Mouse (Mus musculus) forebrain, embryonic 11.5 days (tissue): Measurements from ENCODE around the gene Racgap1. TPM values are rescaled to one million over a fixed set of nuclear protein-coding genes. Genes with fewer than 3 reads are reported as not detected.

ENCODE experiments used
- ATAC-seq: fragments of 200-750 bp; cut with Nextera tagmentation; replicated peaks from 2 replicates; pipeline ENCODE4 v1.8.0; 2017; ENCODE audit warnings: moderate TSS enrichment; ENCODE audit not compliant: low FRiP score
- DNase-seq: peaks from one replicate; pipeline ENCODE4 v3.0.0-alpha.2; 2017; ENCODE audit warnings: low spot score
- H3K27ac ChIP-seq: fragments of 300-500 bp; sonication (generic); 2 replicates; pipeline ENCODE4 v1.5.1; 2014; ENCODE audit warnings: low read depth, low read length
- H3K27me3 ChIP-seq: fragments of 300-500 bp; sonication (generic); 2 replicates; pipeline ENCODE4 v1.6.1; 2014; ENCODE audit warnings: mild to moderate bottlenecking, low read length, mixed read lengths; ENCODE audit not compliant: control insufficient read depth, insufficient read depth
- H3K36me3 ChIP-seq: fragments of 300-500 bp; sonication (generic); 2 replicates; pipeline ENCODE4 v1.6.1; 2014; ENCODE audit warnings: mild to moderate bottlenecking, low read length, moderate library complexity, mixed read lengths; ENCODE audit not compliant: control insufficient read depth, insufficient read depth
- H3K4me1 ChIP-seq: fragments of 300-500 bp; sonication (generic); replicated peaks from 2 replicates; pipeline ENCODE4 v1.6.1; 2014; ENCODE audit warnings: low read length, mixed read lengths; ENCODE audit not compliant: control insufficient read depth, insufficient read depth
- H3K4me2 ChIP-seq: fragments of 300-500 bp; sonication (generic); 2 replicates; pipeline ENCODE4 v1.6.1; 2014; ENCODE audit warnings: low read depth, mild to moderate bottlenecking, low read length, moderate library complexity, mixed read lengths; ENCODE audit not compliant: severe bottlenecking
- H3K4me3 ChIP-seq: fragments of 300-500 bp; sonication (generic); 2 replicates; pipeline ENCODE4 v1.5.1; 2014; ENCODE audit warnings: low read depth, low read length
- H3K9ac ChIP-seq: fragments of 300-500 bp; sonication (generic); 2 replicates; pipeline ENCODE4 v1.6.1; 2014; ENCODE audit warnings: low read length
- H3K9me3 ChIP-seq: fragments of 300-500 bp; sonication (generic); 2 replicates; pipeline ENCODE4 v1.6.1; 2016; ENCODE audit warnings: low read length, mixed read lengths; ENCODE audit not compliant: control insufficient read depth
- WGBS: fragments of 180-500 bp; shearing (Covaris S2); extraction: QIAGEN DNeasy Blood & Tissue Kit; methylation state at CpG from one replicate; pipeline ENCODE4 v1.1.7; 2014; 5-methylcytosine and 5-hydroxymethylcytosine counted together
- polyA plus RNA-seq: library from polyadenylated mRNA; unstranded; fragments of >200 nt; fragmentation: Nextera tagmentation; extraction: Ambion mirVana; gene quantifications from 2 replicates; pipeline ENCODE4 v1.2.1, GENCODE M21; 2014

The Racgap1 gene
- polyA plus RNA-seq, 1 experiment from 2014 or later = 217 TPM

GRCm38 (mm10) chr15:99670154-99670821 is 18.8 kb upstream of the Racgap1 start, which contains the start of gene Asic1:
Gene Asic1, plus strand, starts transcription at chr15:99670368.
- H3K4me1 ChIP-seq = peaks cover 12% of the 10 kb centered on the region; the same call in 1 of the 2 replicates
- peaks cover 33% of the 10 kb centered on the region for H3K27me3 ChIP-seq
- DNase-seq (peak; percentile 77), ATAC-seq (peak; percentile 74)
- H3K9ac ChIP-seq = peak within 1 kb of the TSS; percentile 80
- 0 out of 2 replicates have a peak within 1 kb of the TSS, but pooled peaks have one; percentile 4 for H3K27ac ChIP-seq
- H3K9me3 ChIP-seq = no peaks in the 10 kb centered on the region
- peak within 1 kb of the TSS; percentile 97 for H3K4me2 ChIP-seq
- H3K4me3 ChIP-seq = peak within 1 kb of the TSS; percentile 53
- no peaks in the 10 kb centered on the region for H3K36me3 ChIP-seq
- WGBS = 1% methylated on average over 45 of the region's 74 CpGs

GRCm38 (mm10) chr15:99669392-99669791 is 17.9 kb upstream of the Racgap1 start:
- peak; percentile 62 for DNase-seq
- H3K9ac ChIP-seq = no peak overlapping the region
- no peak overlapping the region for H3K4me3 ChIP-seq
- WGBS = 0% methylated on average over 1 of the region's 1 CpGs
- no peak overlapping the region for H3K27ac ChIP-seq
- H3K9me3 ChIP-seq = no peaks in the 10 kb centered on the region
- no peaks in the 10 kb centered on the region for H3K36me3 ChIP-seq
- ATAC-seq = peak; percentile 35; the same call in 1 of the 2 replicates
- H3K27me3 ChIP-seq = peaks cover 35% of the 10 kb centered on the region
- H3K4me2 ChIP-seq = no peak overlapping the region
- H3K4me1 ChIP-seq = peaks cover 20% of the 10 kb centered on the region; the same call in 1 of the 2 replicates

- Histone ChIP-seq H3K27me3 (peaks cover 37% of the 10 kb centered on the region), H3K4me3 (no peak overlapping the region), H3K9me3 (no peaks in the 10 kb centered on the region), H3K4me1 (peaks cover 25% of the 10 kb centered on the region; the same call in 1 of the 2 replicates), H3K36me3 (no peaks in the 10 kb centered on the region), H3K27ac (no peak overlapping the region), H3K9ac (no peak overlapping the region), H3K4me2 (no peak overlapping the region)
- ATAC-seq (peak; percentile 49; the same call in 1 of the 2 replicates), DNase-seq (peak; percentile 84)
- WGBS = 3% methylated on average over 12 of the region's 12 CpGs
Observed at GRCm38 (mm10) chr15:99668881-99669280, 17.4 kb upstream of the Racgap1 start.

- peaks cover 27% of the 10 kb centered on the region; the same call in 1 of the 2 replicates for H3K4me1 ChIP-seq
- H3K4me2 ChIP-seq = no peak overlapping the region
- H3K9ac ChIP-seq = no peak overlapping the region
- H3K36me3 ChIP-seq = no peaks in the 10 kb centered on the region
- no peak overlapping the region for H3K27ac ChIP-seq
- H3K4me3 ChIP-seq = no peak overlapping the region
- no peaks in the 10 kb centered on the region for H3K9me3 ChIP-seq
- DNase-seq = no peak
- WGBS = 99% methylated on average over 2 of the region's 2 CpGs
- ATAC-seq = no peak
- peaks cover 37% of the 10 kb centered on the region for H3K27me3 ChIP-seq
Observed at GRCm38 (mm10) chr15:99667544-99667943, 16.1 kb upstream of the Racgap1 start.

GRCm38 (mm10) chr15:99664600-99665451 is 13.4 kb upstream of the Racgap1 start:
- Histone ChIP-seq H3K36me3 (no peaks in the 10 kb centered on the region), H3K9me3 (no peaks in the 10 kb centered on the region), H3K27ac (no peak overlapping the region), H3K4me1 (peaks cover 25% of the 10 kb centered on the region; the same call in 1 of the 2 replicates), H3K4me2 (peak overlapping the region; percentile 85), H3K27me3 (peaks cover 21% of the 10 kb centered on the region), H3K4me3 (peak overlapping the region; percentile 40), H3K9ac (peak overlapping the region; percentile 55)
- WGBS = under 1% methylated on average over 50 of the region's 52 CpGs
- DNase-seq (peak; percentile 75), ATAC-seq (peak; percentile 53)

- H3K27me3 ChIP-seq = peaks cover 18% of the 10 kb centered on the region
Observed at GRCm38 (mm10) chr15:99663964-99664599, 12.6 kb upstream of the Racgap1 start.

GRCm38 (mm10) chr15:99662371-99662770 is 10.9 kb upstream of the Racgap1 start:
- Histone ChIP-seq H3K27me3 (peaks cover 15% of the 10 kb centered on the region), H3K9ac (no peak overlapping the region), H3K36me3 (no peaks in the 10 kb centered on the region), H3K4me2 (no peak overlapping the region), H3K4me1 (peaks cover 19% of the 10 kb centered on the region; the same call in 1 of the 2 replicates), H3K9me3 (no peaks in the 10 kb centered on the region), H3K4me3 (no peak overlapping the region), H3K27ac (no peak overlapping the region)
- 52% methylated on average over 7 of the region's 7 CpGs for WGBS
- no peak for ATAC-seq
- DNase-seq = no peak

More at GRCm38 (mm10) chr15:99663964-99664599, 12.6 kb upstream of the Racgap1 start:
- Histone ChIP-seq H3K36me3 (no peaks in the 10 kb centered on the region), H3K4me1 (peaks cover 23% of the 10 kb centered on the region; the same call in 1 of the 2 replicates), H3K4me2 (peak overlapping the region; percentile 85), H3K4me3 (peak overlapping the region; percentile 40), H3K27ac (no peak overlapping the region), H3K9me3 (no peaks in the 10 kb centered on the region), H3K9ac (peak overlapping the region; percentile 55)
- DNase-seq = no peak
- peak; percentile 45 for ATAC-seq
- 6% methylated on average over 17 of the region's 17 CpGs for WGBS
